Mouse (Mus musculus) stomach, postnatal 0 days (tissue): ENCODE measurements around the gene Kcnt2. TPM values are rescaled to one million over a fixed set of nuclear protein-coding genes. Genes with fewer than 3 reads are reported as not detected.

ENCODE experiments used
- ATAC-seq: fragments of 200-750 bp; cut with Nextera tagmentation; 2 replicates; pipeline ENCODE4 v1.8.0; 2017; ENCODE audit not compliant: low FRiP score, low TSS enrichment
- DNase-seq: peaks from one replicate; pipeline ENCODE4 v3.0.0-alpha.2; 2016; ENCODE audit warnings: low spot score
- H3K27ac ChIP-seq: fragments of 300-500 bp; sonication (generic); replicated peaks from 2 replicates; pipeline ENCODE4 v1.5.1; 2014; ENCODE audit warnings: mild to moderate bottlenecking, control low read depth
- H3K27me3 ChIP-seq: fragments of 300-500 bp; sonication (generic); 2 replicates; pipeline ENCODE4 v1.6.1; 2014; ENCODE audit warnings: low read length; ENCODE audit not compliant: control insufficient read depth, insufficient read depth
- H3K36me3 ChIP-seq: fragments of 300-500 bp; sonication (generic); 2 replicates; pipeline ENCODE4 v1.6.1; 2014; ENCODE audit warnings: low read length, mixed read lengths; ENCODE audit not compliant: control insufficient read depth, insufficient read depth
- H3K4me1 ChIP-seq: fragments of 300-500 bp; sonication (generic); replicated peaks from 2 replicates; pipeline ENCODE4 v1.6.1; 2014; ENCODE audit warnings: antibody characterized with exemption; ENCODE audit not compliant: control insufficient read depth, insufficient read depth
- H3K4me2 ChIP-seq: fragments of 300-500 bp; sonication (generic); replicated peaks from 2 replicates; pipeline ENCODE4 v1.6.1; 2014; ENCODE audit warnings: low read depth, mild to moderate bottlenecking, control low read depth, moderate library complexity
- H3K4me3 ChIP-seq: fragments of 300-500 bp; sonication (generic); 2 replicates; pipeline ENCODE4 v1.5.1; 2014; ENCODE audit warnings: low read depth, low read length, control low read depth
- H3K9ac ChIP-seq: fragments of 300-500 bp; sonication (generic); 2 replicates; pipeline ENCODE4 v1.6.1; 2014; ENCODE audit warnings: mild to moderate bottlenecking, low read length, control low read depth, mixed read lengths
- H3K9me3 ChIP-seq: fragments of 300-500 bp; sonication (generic); 2 replicates; pipeline ENCODE4 v1.6.1; 2016; ENCODE audit warnings: low read length; ENCODE audit not compliant: control insufficient read depth
- CTCF ChIP-seq: IDR thresholded peaks from 2 replicates; pipeline ENCODE4 v1.5.1; 2016; ENCODE audit warnings: antibody characterized with exemption, low read depth, mild to moderate bottlenecking, moderate library complexity
- EP300 ChIP-seq: optimal IDR thresholded peaks from 2 replicates; pipeline ENCODE3; 2016; ENCODE audit warnings: antibody characterized with exemption
- WGBS: fragments of 180-500 bp; shearing (Covaris S2); extraction: QIAGEN DNeasy Blood & Tissue Kit; methylation state at CpG from one replicate; pipeline ENCODE4 v1.1.7; 2014; 5-methylcytosine and 5-hydroxymethylcytosine counted together
- polyA plus RNA-seq: library from polyadenylated mRNA; unstranded; fragments of >200 nt; fragmentation: Nextera tagmentation; extraction: Ambion mirVana; gene quantifications from 2 replicates; pipeline ENCODE4 v1.2.1, GENCODE M21; 2015

Gene Kcnt2
- 0.57 and 0.71 TPM in 2 replicates for polyA plus RNA-seq

DNA sequence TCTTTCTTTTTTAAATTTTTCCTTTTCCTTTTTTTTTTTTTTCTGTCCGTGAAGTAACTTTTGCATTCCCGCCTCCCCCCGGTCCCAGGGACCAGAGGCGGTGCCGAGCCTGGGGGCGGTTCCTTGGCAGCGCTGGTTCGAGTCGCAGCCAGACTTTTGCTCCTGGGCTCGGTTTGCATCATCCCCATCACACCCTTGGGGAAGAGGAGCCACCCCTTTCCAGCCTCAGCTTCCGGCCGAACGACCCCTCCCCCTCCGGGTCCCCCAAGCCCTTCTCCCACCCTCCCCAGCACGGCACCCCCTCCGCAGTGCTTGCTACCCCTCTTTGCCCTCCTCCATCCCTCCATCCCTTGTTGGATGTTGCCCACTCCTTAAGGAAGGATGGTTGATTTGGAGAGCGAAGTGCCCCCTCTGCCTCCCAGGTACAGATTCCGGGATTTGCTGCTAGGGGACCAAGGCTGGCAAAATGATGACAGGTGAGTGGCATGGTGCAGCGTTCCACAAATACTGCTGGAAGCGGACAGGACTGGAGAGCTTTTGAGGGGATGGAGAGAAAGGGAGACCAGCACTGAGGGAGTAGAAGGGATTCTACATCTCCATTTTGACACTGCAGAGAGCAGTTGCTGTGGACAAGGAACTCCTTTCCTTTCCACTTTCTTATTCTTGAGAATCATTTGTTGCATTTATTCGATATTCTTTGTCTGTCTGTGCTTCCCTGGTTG lies at the start of gene Kcnt2:
Gene Kcnt2 (plus strand): TSS at position 283 of the 722 bp plus-strand sequence.
- no peak for TF ChIP-seq EP300
- TF ChIP-seq CTCF: no peak
- Histone ChIP-seq H3K36me3 (no peaks in the 10 kb centered on the region), H3K27me3 (no peaks in the 10 kb centered on the region), H3K4me3 (peak within 1 kb of the TSS; percentile 47), H3K9me3 (no peaks in the 10 kb centered on the region), H3K27ac (no peak within 1 kb of the TSS), H3K4me1 (no peaks in the 10 kb centered on the region), H3K9ac (peak within 1 kb of the TSS; percentile 45), H3K4me2 (peak within 1 kb of the TSS; percentile 58)
- WGBS: 2% methylated on average over 21 of the region's 21 CpGs
- DNase-seq (peak; percentile 27), ATAC-seq (peak; percentile 45; the same call in 1 of the 2 replicates)

DNA sequence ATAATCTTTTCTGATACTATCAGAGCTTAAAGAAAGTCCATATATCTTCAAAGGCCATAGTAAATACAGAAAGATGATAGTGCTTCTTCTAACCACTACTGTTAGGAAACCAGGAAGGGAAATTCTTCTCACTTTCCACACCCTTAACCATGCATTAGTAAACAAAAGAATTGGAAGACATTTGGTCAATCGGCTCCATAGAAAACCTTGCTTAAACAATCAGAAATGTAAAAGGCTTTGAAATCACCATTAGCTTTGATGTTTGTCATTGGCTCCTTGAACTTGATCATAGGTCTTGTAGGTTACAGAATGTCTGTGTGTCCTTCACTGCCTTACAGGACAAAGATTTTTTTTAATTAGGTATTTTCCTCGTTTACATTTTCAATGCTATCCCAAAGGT lies 40.6 kb upstream of the Kcnt2 start:
- H3K36me3 ChIP-seq: no peaks in the 10 kb centered on the region
- no peak for DNase-seq
- no peaks in the 10 kb centered on the region for H3K4me1 ChIP-seq
- ATAC-seq: no peak
- TF ChIP-seq CTCF: no peak
- H3K27ac ChIP-seq: no peak overlapping the region
- H3K4me3 ChIP-seq: no peak overlapping the region
- WGBS: 59% methylated on average over 2 of the region's 2 CpGs
- no peak overlapping the region for H3K4me2 ChIP-seq
- no peaks in the 10 kb centered on the region for H3K27me3 ChIP-seq
- no peak overlapping the region for H3K9ac ChIP-seq
- H3K9me3 ChIP-seq: no peaks in the 10 kb centered on the region

DNA sequence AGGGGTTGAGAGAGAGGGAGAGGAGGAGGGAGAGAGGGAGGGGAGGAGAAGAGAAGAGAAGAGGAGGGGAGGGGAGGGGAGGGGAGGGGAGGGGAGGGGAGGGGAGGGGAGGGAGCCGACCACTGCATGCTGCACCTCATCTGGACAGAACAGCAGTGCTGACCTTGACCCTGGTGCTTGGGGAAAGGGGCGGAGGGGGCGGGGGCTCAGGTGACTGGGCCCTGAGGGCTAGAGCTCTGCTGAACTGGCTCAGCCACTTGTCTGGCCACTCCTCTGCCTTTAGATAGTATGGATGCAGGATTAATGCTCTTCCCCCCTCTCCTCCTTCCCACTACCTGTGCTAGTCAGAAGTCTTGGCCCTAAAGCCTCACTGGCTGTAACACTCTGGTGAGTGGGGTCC lies 20.7 kb upstream of the Kcnt2 start:
- Histone ChIP-seq H3K36me3 (no peaks in the 10 kb centered on the region), H3K4me2 (no peak overlapping the region), H3K27me3 (no peaks in the 10 kb centered on the region), H3K9me3 (no peaks in the 10 kb centered on the region), H3K27ac (no peak overlapping the region), H3K9ac (no peak overlapping the region), H3K4me1 (no peaks in the 10 kb centered on the region), H3K4me3 (no peak overlapping the region)
- WGBS: 68% methylated on average over 3 of the region's 3 CpGs
- DNase-seq (no peak), ATAC-seq (no peak)
- TF ChIP-seq CTCF: no peak
- TF ChIP-seq EP300: no peak

DNA sequence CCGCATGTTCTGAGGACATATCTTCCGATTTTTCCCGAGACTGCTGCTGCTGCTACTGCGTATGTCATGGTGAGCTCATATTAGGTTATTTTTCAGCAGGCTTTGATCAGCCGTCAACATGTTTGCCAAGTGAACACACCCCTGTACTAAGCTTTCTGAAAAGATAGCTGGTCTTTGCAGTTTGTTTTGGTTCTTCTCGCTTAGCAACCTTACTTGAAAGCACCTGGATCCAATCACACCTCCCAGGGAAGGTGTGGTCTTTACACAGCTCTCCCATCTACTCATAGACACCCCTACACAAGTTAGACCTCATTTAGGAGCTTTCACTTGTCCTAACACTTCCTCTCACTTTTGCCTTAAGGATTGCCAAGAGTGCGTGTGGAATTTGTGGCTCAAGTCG lies 19.3 kb upstream of the Kcnt2 start:
- DNase-seq: peak; percentile 30

GRCm38 (mm10) chr1:140245465-140245864 lies 493 bp upstream of the Kcnt2 start:
- TF ChIP-seq EP300 (no peak), CTCF (peak; percentile 27; the same call in 1 of the 2 replicates)
- Histone ChIP-seq H3K4me1 (no peaks in the 10 kb centered on the region), H3K27ac (no peak overlapping the region), H3K9ac (peak overlapping the region; percentile 45; the same call in 1 of the 2 replicates), H3K4me3 (peak overlapping the region; percentile 47), H3K4me2 (peak overlapping the region; percentile 58), H3K36me3 (no peaks in the 10 kb centered on the region), H3K27me3 (no peaks in the 10 kb centered on the region), H3K9me3 (no peaks in the 10 kb centered on the region)
- WGBS: under 1% methylated on average over 17 of the region's 17 CpGs
- DNase-seq (peak; percentile 66), ATAC-seq (peak; percentile 94)

More for the DNA sequence above, 19.3 kb upstream of the Kcnt2 start:
- Histone ChIP-seq H3K4me1 (no peaks in the 10 kb centered on the region), H3K36me3 (no peaks in the 10 kb centered on the region), H3K27ac (no peak overlapping the region), H3K9me3 (no peaks in the 10 kb centered on the region), H3K4me2 (no peak overlapping the region), H3K27me3 (no peaks in the 10 kb centered on the region), H3K4me3 (no peak overlapping the region), H3K9ac (no peak overlapping the region)
- WGBS: 32% methylated on average over 8 of the region's 8 CpGs
- no peak for TF ChIP-seq CTCF
- no peak for TF ChIP-seq EP300
- ATAC-seq: peak; percentile 86

GRCm38 (mm10) chr1:140264696-140265095 lies 18.7 kb downstream of the Kcnt2 start:
- Histone ChIP-seq H3K27ac (no peak overlapping the region), H3K4me2 (no peak overlapping the region), H3K4me1 (no peaks in the 10 kb centered on the region), H3K36me3 (no peaks in the 10 kb centered on the region), H3K4me3 (no peak overlapping the region), H3K9me3 (no peaks in the 10 kb centered on the region), H3K27me3 (no peaks in the 10 kb centered on the region), H3K9ac (no peak overlapping the region)
- ATAC-seq (no peak), DNase-seq (no peak)
- no peak for TF ChIP-seq EP300
- TF ChIP-seq CTCF: no peak
- 73% methylated on average over 3 of the region's 3 CpGs for WGBS
